Mouse (Mus musculus) midbrain, embryonic 13.5 days (tissue): ENCODE results near the gene Kremen1. TPM values are rescaled to one million over a fixed set of nuclear protein-coding genes. Genes with fewer than 3 reads are reported as not detected.
A peak's percentile ranks its signal among the peaks of the same experiment; 100 is the strongest.

ENCODE experiments used
- ATAC-seq: fragments of 200-750 bp; cut with Nextera tagmentation; 2 replicates; pipeline ENCODE4 v1.8.0; 2017; ENCODE audit warnings: mild to moderate bottlenecking, moderate TSS enrichment, moderate library complexity
- H3K27ac ChIP-seq: fragments of 300-500 bp; sonication (generic); 2 replicates; pipeline ENCODE4 v1.5.1; 2015; ENCODE audit warnings: inconsistent platforms, mild to moderate bottlenecking, moderate library complexity
- H3K27me3 ChIP-seq: fragments of 300-500 bp; sonication (generic); 2 replicates; pipeline ENCODE4 v1.6.1; 2015; ENCODE audit warnings: mild to moderate bottlenecking, inconsistent platforms
- H3K36me3 ChIP-seq: fragments of 300-500 bp; sonication (generic); 2 replicates; pipeline ENCODE4 v1.6.1; 2015; ENCODE audit warnings: mild to moderate bottlenecking, inconsistent platforms
- H3K4me1 ChIP-seq: fragments of 300-500 bp; sonication (generic); replicated peaks from 2 replicates; pipeline ENCODE4 v1.6.1; 2015; ENCODE audit warnings: inconsistent platforms
- H3K4me2 ChIP-seq: fragments of 300-500 bp; sonication (generic); replicated peaks from 2 replicates; pipeline ENCODE4 v1.6.1; 2015; ENCODE audit warnings: moderate library complexity, mild to moderate bottlenecking, inconsistent platforms
- H3K4me3 ChIP-seq: fragments of 300-500 bp; sonication (generic); replicated peaks from 2 replicates; pipeline ENCODE4 v1.5.1; 2015; ENCODE audit warnings: mild to moderate bottlenecking, inconsistent platforms
- H3K9ac ChIP-seq: fragments of 300-500 bp; sonication (generic); replicated peaks from 2 replicates; pipeline ENCODE4 v1.6.1; 2015; ENCODE audit warnings: mild to moderate bottlenecking, inconsistent platforms
- H3K9me3 ChIP-seq: fragments of 300-500 bp; sonication (generic); 2 replicates; pipeline ENCODE4 v1.6.1; 2016; ENCODE audit warnings: mild to moderate bottlenecking, inconsistent platforms
- WGBS: fragments of 180-500 bp; shearing (Covaris S2); methylation state at CpG from one replicate; pipeline ENCODE4 v1.1.7; 2015; 5-methylcytosine and 5-hydroxymethylcytosine counted together
- polyA plus RNA-seq: library from polyadenylated mRNA; unstranded; fragments of >200 nt; fragmentation: Nextera tagmentation; extraction: Ambion mirVana; gene quantifications from 2 replicates; pipeline ENCODE4 v1.2.1, GENCODE M21; 2015

Gene Kremen1
- polyA plus RNA-seq, 1 experiment from 2014 or later: 7.5 TPM

- Histone ChIP-seq H3K4me1 (peaks cover 2% of the 10 kb centered on the region; the same call in 1 of the 2 replicates), H3K27me3 (no peaks in the 10 kb centered on the region), H3K27ac (no peak overlapping the region), H3K9ac (no peak overlapping the region), H3K9me3 (no peaks in the 10 kb centered on the region), H3K36me3 (peaks cover 50% of the 10 kb centered on the region), H3K4me2 (no peak overlapping the region), H3K4me3 (no peak overlapping the region)
- whole genome bisulfite sequencing: 91% methylated on average over 7 of the region's 7 CpGs
- no peak for ATAC-seq
Measured at GRCm38 (mm10) chr11:5280932-5281331, 19.6 kb upstream of the Kremen1 start.

- no peak for ATAC-seq
- Histone ChIP-seq H3K4me1 (peaks cover 2% of the 10 kb centered on the region; the same call in 1 of the 2 replicates), H3K36me3 (peaks cover 32% of the 10 kb centered on the region), H3K9me3 (no peaks in the 10 kb centered on the region), H3K27me3 (no peaks in the 10 kb centered on the region), H3K4me2 (no peak overlapping the region), H3K9ac (no peak overlapping the region), H3K27ac (no peak overlapping the region), H3K4me3 (no peak overlapping the region)
- WGBS: 82% methylated on average over 2 of the region's 2 CpGs
Measured at GRCm38 (mm10) chr11:5278463-5278862, 17.1 kb upstream of the Kremen1 start.

- Histone ChIP-seq H3K9ac (no peak overlapping the region), H3K4me3 (no peak overlapping the region), H3K27ac (no peak overlapping the region), H3K27me3 (no peaks in the 10 kb centered on the region), H3K4me1 (peaks cover 2% of the 10 kb centered on the region; the same call in 1 of the 2 replicates), H3K4me2 (no peak overlapping the region), H3K9me3 (no peaks in the 10 kb centered on the region), H3K36me3 (peaks cover 26% of the 10 kb centered on the region)
- WGBS: 65% methylated on average over 5 of the region's 5 CpGs
- no peak for ATAC-seq
Measured at GRCm38 (mm10) chr11:5277307-5277971, 16.1 kb upstream of the Kremen1 start.

GRCm38 (mm10) chr11:5275216-5275615 lies 13.9 kb upstream of the Kremen1 start:
- WGBS: 83% methylated on average over 4 of the region's 4 CpGs
- no peak overlapping the region for H3K9ac ChIP-seq
- H3K4me1 ChIP-seq: peaks cover 14% of the 10 kb centered on the region
- no peak for ATAC-seq
- H3K4me3 ChIP-seq: no peak overlapping the region
- no peaks in the 10 kb centered on the region for H3K27me3 ChIP-seq
- no peak overlapping the region for H3K27ac ChIP-seq
- no peaks in the 10 kb centered on the region for H3K9me3 ChIP-seq
- no peak overlapping the region for H3K4me2 ChIP-seq
- H3K36me3 ChIP-seq: peaks cover 3% of the 10 kb centered on the region

GRCm38 (mm10) chr11:5272536-5273234 lies 11.3 kb upstream of the Kremen1 start:
- Histone ChIP-seq H3K4me3 (no peak overlapping the region), H3K27me3 (no peaks in the 10 kb centered on the region), H3K4me2 (no peak overlapping the region), H3K4me1 (peaks cover 12% of the 10 kb centered on the region), H3K9me3 (no peaks in the 10 kb centered on the region), H3K27ac (no peak overlapping the region), H3K9ac (no peak overlapping the region), H3K36me3 (no peaks in the 10 kb centered on the region)
- WGBS: 79% methylated on average over 9 of the region's 9 CpGs
- no peak for ATAC-seq

GRCm38 (mm10) chr11:5272066-5272360 lies 10.7 kb upstream of the Kremen1 start:
- Histone ChIP-seq H3K4me2 (no peak overlapping the region), H3K9ac (no peak overlapping the region), H3K27ac (peak overlapping the region; percentile 67; the same call in 1 of the 2 replicates), H3K36me3 (no peaks in the 10 kb centered on the region), H3K4me3 (no peak overlapping the region), H3K27me3 (no peaks in the 10 kb centered on the region), H3K9me3 (no peaks in the 10 kb centered on the region), H3K4me1 (peaks cover 12% of the 10 kb centered on the region)
- WGBS: 67% methylated on average over 4 of the region's 4 CpGs
- ATAC-seq: no peak

- H3K9ac ChIP-seq: 0 out of 2 replicates have a peak overlapping the region, but pooled peaks have one; percentile 5
- no peak overlapping the region for H3K4me2 ChIP-seq
- H3K27me3 ChIP-seq: no peaks in the 10 kb centered on the region
- H3K4me1 ChIP-seq: peaks cover 12% of the 10 kb centered on the region
- H3K36me3 ChIP-seq: no peaks in the 10 kb centered on the region
- H3K9me3 ChIP-seq: no peaks in the 10 kb centered on the region
- 0 out of 2 replicates have a peak, but pooled peaks have one; percentile 48 for ATAC-seq
- no peak overlapping the region for H3K4me3 ChIP-seq
- H3K27ac ChIP-seq: peak overlapping the region; percentile 67
- 56% methylated on average over 9 of the region's 9 CpGs for WGBS
Measured at GRCm38 (mm10) chr11:5271274-5272065, 10.1 kb upstream of the Kremen1 start.

GRCm38 (mm10) chr11:5269846-5270461 lies 8.6 kb upstream of the Kremen1 start:
- H3K27me3 ChIP-seq: no peaks in the 10 kb centered on the region
- WGBS: 85% methylated on average over 8 of the region's 8 CpGs
- no peaks in the 10 kb centered on the region for H3K9me3 ChIP-seq
- no peak overlapping the region for H3K9ac ChIP-seq
- H3K4me3 ChIP-seq: no peak overlapping the region
- peaks cover 12% of the 10 kb centered on the region for H3K4me1 ChIP-seq
- H3K4me2 ChIP-seq: no peak overlapping the region
- H3K36me3 ChIP-seq: no peaks in the 10 kb centered on the region
- H3K27ac ChIP-seq: no peak overlapping the region
- ATAC-seq: no peak

- Histone ChIP-seq H3K4me2 (no peak overlapping the region), H3K9ac (no peak overlapping the region), H3K36me3 (no peaks in the 10 kb centered on the region), H3K27me3 (peaks cover 10% of the 10 kb centered on the region), H3K4me3 (no peak overlapping the region), H3K4me1 (peaks cover 3% of the 10 kb centered on the region), H3K27ac (no peak overlapping the region), H3K9me3 (no peaks in the 10 kb centered on the region)
- no peak for ATAC-seq
- WGBS: 77% methylated on average over 8 of the region's 8 CpGs
Measured at GRCm38 (mm10) chr11:5265764-5266163, 4.4 kb upstream of the Kremen1 start.

- Histone ChIP-seq H3K4me2 (no peak overlapping the region), H3K36me3 (no peaks in the 10 kb centered on the region), H3K4me3 (no peak overlapping the region), H3K27me3 (peaks cover 17% of the 10 kb centered on the region), H3K4me1 (peaks cover 8% of the 10 kb centered on the region), H3K27ac (no peak overlapping the region), H3K9me3 (no peaks in the 10 kb centered on the region), H3K9ac (no peak overlapping the region)
- ATAC-seq: no peak
- 57% methylated on average over 26 of the region's 26 CpGs for WGBS
Measured at GRCm38 (mm10) chr11:5263078-5263730, 1.8 kb upstream of the Kremen1 start.

GRCm38 (mm10) chr11:5260942-5261459 lies 357 bp downstream of the Kremen1 start:
- peak overlapping the region; percentile 81 for H3K4me2 ChIP-seq
- peak overlapping the region; percentile 81 for H3K4me3 ChIP-seq
- H3K4me1 ChIP-seq: peaks cover 19% of the 10 kb centered on the region
- ATAC-seq: peak; percentile 46; the same call in 1 of the 2 replicates
- under 1% methylated on average over 42 of the region's 42 CpGs for WGBS
- H3K36me3 ChIP-seq: no peaks in the 10 kb centered on the region
- H3K27ac ChIP-seq: 0 out of 2 replicates have a peak overlapping the region, but pooled peaks have one; percentile 40
- H3K27me3 ChIP-seq: peaks cover 17% of the 10 kb centered on the region
- H3K9me3 ChIP-seq: no peaks in the 10 kb centered on the region
- peak overlapping the region; percentile 75 for H3K9ac ChIP-seq
